Mouse (Mus musculus): ENCODE measurements around the gene Runx1. TPM values are rescaled to one million over a fixed set of nuclear protein-coding genes. Genes with fewer than 3 reads are reported as not detected.

The Runx1 gene
- 3.3 and 4.6 TPM in 2 replicates for polyA plus RNA-seq (2015; fragmentation: Nextera tagmentation; extraction: Ambion mirVana)

GRCm38 (mm10) chr16:92825908-92826650 lies at the start of gene Runx1:
Gene Runx1, minus strand, starts transcription at chr16:92826149.
- ATAC-seq (peak; percentile 61), DNase-seq (peak; percentile 75)
- peak within 1 kb of the TSS; percentile 71 for H3K4me3 ChIP-seq (ENCODE audit: low read depth, low read length)
- H3K9ac ChIP-seq (replicated peaks): peak within 1 kb of the TSS; percentile 73
- H3K4me2 ChIP-seq (ENCODE audit: low read depth, low read length): peak within 1 kb of the TSS; percentile 80
- no peaks in the 10 kb centered on the region for H3K9me3 ChIP-seq (ENCODE audit: low read length)
- WGBS (ENCODE audit: insufficient replicate concordance): 27% methylated on average over 11 of the region's 11 CpGs
- no peaks in the 10 kb centered on the region; the same call in 1 of the 2 replicates for H3K36me3 ChIP-seq (replicated peaks; ENCODE audit: insufficient read depth, low read length)
- TF ChIP-seq EP300 (IDR thresholded peaks at IDR 0.05; ENCODE audit: low read depth) (no peak), CTCF (IDR thresholded peaks at IDR 0.05; ENCODE audit: low read depth) (0 out of 2 replicates have a peak, but pooled peaks have one; percentile 4)
- H3K4me1 ChIP-seq (ENCODE audit: insufficient read depth): peaks cover 36% of the 10 kb centered on the region
- peak within 1 kb of the TSS; percentile 89 for H3K27ac ChIP-seq (ENCODE audit: low read depth)
- no peaks in the 10 kb centered on the region for H3K27me3 ChIP-seq (ENCODE audit: insufficient read depth, low read length)

- no peak overlapping the region for H3K27ac ChIP-seq (ENCODE audit: low read depth)
- no peaks in the 10 kb centered on the region for H3K27me3 ChIP-seq (ENCODE audit: insufficient read depth, low read length)
- no peaks in the 10 kb centered on the region for H3K4me1 ChIP-seq (ENCODE audit: insufficient read depth)
- no peak overlapping the region for H3K4me2 ChIP-seq (ENCODE audit: low read depth, low read length)
- no peak overlapping the region for H3K4me3 ChIP-seq (ENCODE audit: low read depth, low read length)
- TF ChIP-seq CTCF (IDR thresholded peaks at IDR 0.05; ENCODE audit: low read depth): no peak
- TF ChIP-seq EP300 (IDR thresholded peaks at IDR 0.05; ENCODE audit: low read depth): 0 out of 2 replicates have a peak, but pooled peaks have one; percentile 27
- DNase-seq (peak; percentile 24), ATAC-seq (peak; percentile 35; the same call in 1 of the 2 replicates)
- 33% methylated on average over 3 of the region's 3 CpGs for whole genome bisulfite sequencing (ENCODE audit: insufficient replicate concordance)
- no peaks in the 10 kb centered on the region for H3K36me3 ChIP-seq (replicated peaks; ENCODE audit: insufficient read depth, low read length)
- H3K9ac ChIP-seq (replicated peaks): no peak overlapping the region
- no peaks in the 10 kb centered on the region for H3K9me3 ChIP-seq (ENCODE audit: low read length)
These were observed 48.1 kb upstream of the Runx1 start for GRCm38 (mm10) chr16:92874015-92874414.

GRCm38 (mm10) chr16:92871728-92872127 lies 45.8 kb upstream of the Runx1 start:
- H3K4me2 ChIP-seq (ENCODE audit: low read depth, low read length): no peak overlapping the region
- 0 out of 2 replicates have a peak, but pooled peaks cover 9% of the 10 kb centered on the region for H3K4me1 ChIP-seq (ENCODE audit: insufficient read depth)
- TF ChIP-seq EP300 (IDR thresholded peaks at IDR 0.05; ENCODE audit: low read depth) (no peak), CTCF (IDR thresholded peaks at IDR 0.05; ENCODE audit: low read depth) (no peak)
- H3K9me3 ChIP-seq (ENCODE audit: low read length): no peaks in the 10 kb centered on the region
- H3K27ac ChIP-seq (ENCODE audit: low read depth): no peak overlapping the region
- 0 out of 2 replicates have a peak, but pooled peaks have one; percentile 26 for ATAC-seq
- no peaks in the 10 kb centered on the region for H3K36me3 ChIP-seq (replicated peaks; ENCODE audit: insufficient read depth, low read length)
- H3K9ac ChIP-seq (replicated peaks): no peak overlapping the region
- no peaks in the 10 kb centered on the region for H3K27me3 ChIP-seq (ENCODE audit: insufficient read depth, low read length)
- WGBS (ENCODE audit: insufficient replicate concordance): 55% methylated on average over 11 of the region's 11 CpGs
- H3K4me3 ChIP-seq (ENCODE audit: low read depth, low read length): no peak overlapping the region
- DNase-seq: no peak

GRCm38 (mm10) chr16:92868550-92868949 lies 42.6 kb upstream of the Runx1 start:
- TF ChIP-seq EP300 (IDR thresholded peaks at IDR 0.05; ENCODE audit: low read depth) (no peak), CTCF (IDR thresholded peaks at IDR 0.05; ENCODE audit: low read depth) (no peak)
- Histone ChIP-seq H3K27ac (ENCODE audit: low read depth) (0 out of 2 replicates have a peak overlapping the region, but pooled peaks have one; percentile 34), H3K4me1 (ENCODE audit: insufficient read depth) (0 out of 2 replicates have a peak, but pooled peaks cover 9% of the 10 kb centered on the region), H3K36me3 (replicated peaks; ENCODE audit: insufficient read depth, low read length) (no peaks in the 10 kb centered on the region), H3K4me2 (ENCODE audit: low read depth, low read length) (no peak overlapping the region), H3K9ac (replicated peaks) (no peak overlapping the region), H3K9me3 (ENCODE audit: low read length) (no peaks in the 10 kb centered on the region), H3K4me3 (ENCODE audit: low read depth, low read length) (no peak overlapping the region), H3K27me3 (ENCODE audit: insufficient read depth, low read length) (no peaks in the 10 kb centered on the region)
- no peak for DNase-seq
- ATAC-seq: no peak
- WGBS (ENCODE audit: insufficient replicate concordance): 28% methylated on average over 4 of the region's 4 CpGs

- no peak overlapping the region for H3K9ac ChIP-seq (replicated peaks)
- no peak overlapping the region for H3K4me3 ChIP-seq (ENCODE audit: low read depth, low read length)
- DNase-seq (no peak), ATAC-seq (peak; percentile 62)
- 0 out of 2 replicates have a peak, but pooled peaks cover 9% of the 10 kb centered on the region for H3K4me1 ChIP-seq (ENCODE audit: insufficient read depth)
- 44% methylated on average over 9 of the region's 9 CpGs for WGBS (ENCODE audit: insufficient replicate concordance)
- TF ChIP-seq CTCF (IDR thresholded peaks at IDR 0.05; ENCODE audit: low read depth) (no peak), EP300 (IDR thresholded peaks at IDR 0.05; ENCODE audit: low read depth) (0 out of 2 replicates have a peak, but pooled peaks have one; percentile 12)
- H3K9me3 ChIP-seq (ENCODE audit: low read length): no peaks in the 10 kb centered on the region
- H3K4me2 ChIP-seq (ENCODE audit: low read depth, low read length): no peak overlapping the region
- H3K27me3 ChIP-seq (ENCODE audit: insufficient read depth, low read length): no peaks in the 10 kb centered on the region
- H3K36me3 ChIP-seq (replicated peaks; ENCODE audit: insufficient read depth, low read length): no peaks in the 10 kb centered on the region
- H3K27ac ChIP-seq (ENCODE audit: low read depth): peak overlapping the region; percentile 34; the same call in 1 of the 2 replicates
These were observed 41.4 kb upstream of the Runx1 start for GRCm38 (mm10) chr16:92867261-92867935.

- ATAC-seq (no peak), DNase-seq (no peak)
- Histone ChIP-seq H3K9me3 (ENCODE audit: low read length) (no peaks in the 10 kb centered on the region), H3K9ac (replicated peaks) (no peak overlapping the region), H3K27me3 (ENCODE audit: insufficient read depth, low read length) (no peaks in the 10 kb centered on the region), H3K36me3 (replicated peaks; ENCODE audit: insufficient read depth, low read length) (no peaks in the 10 kb centered on the region), H3K4me3 (ENCODE audit: low read depth, low read length) (no peak overlapping the region), H3K27ac (ENCODE audit: low read depth) (no peak overlapping the region), H3K4me1 (ENCODE audit: insufficient read depth) (0 out of 2 replicates have a peak, but pooled peaks cover 9% of the 10 kb centered on the region), H3K4me2 (ENCODE audit: low read depth, low read length) (no peak overlapping the region)
- TF ChIP-seq EP300 (IDR thresholded peaks at IDR 0.05; ENCODE audit: low read depth) (no peak), CTCF (IDR thresholded peaks at IDR 0.05; ENCODE audit: low read depth) (no peak)
- WGBS (ENCODE audit: insufficient replicate concordance): 78% methylated on average over 3 of the region's 3 CpGs
These were observed 39.4 kb upstream of the Runx1 start for GRCm38 (mm10) chr16:92865314-92865713.

All from liver, postnatal 0 days (tissue).